Mouse (Mus musculus): ENCODE data around the gene Poldip2. TPM values are rescaled to one million over a fixed set of nuclear protein-coding genes. Genes with fewer than 3 reads are reported as not detected.
A peak's percentile ranks its signal among the peaks of the same experiment; 100 is the strongest.

Poldip2 gene
- total RNA-seq (2021) = 100 to 1,000 TPM; 115 to 118 TPM
- long read RNA-seq, experiment 1, transcript Poldip2-201 (11 exons, 2,054 nt) = major isoform, 112 of 178 reads
- long read RNA-seq, experiment 1, partial matches to known transcripts = 2 of 178 reads
- long read RNA-seq, experiment 1, other reads (novel, unspliced or antisense) = 63 of 178 reads
- long read RNA-seq, experiment 2, transcript Poldip2-201 (11 exons, 2,054 nt) = major isoform, 59 of 112 reads
- long read RNA-seq, experiment 2, partial matches to known transcripts = 6 of 112 reads
- long read RNA-seq, experiment 2, other reads (novel, unspliced or antisense) = 44 of 112 reads

- TF ChIP-seq CTCF (IDR thresholded peaks at IDR 0.05) = no peak
- intact Hi-C loops (cut with DNase I) = loop anchor here (2.0 kb wide), 1 partner anchor 25 kb away; the partner anchor contains the start of genes Ift20 and Tnfaip1
Measured at GRCm38 (mm10) chr11:78512025-78512957, at the start of gene Poldip2, which contains the start of gene Tmem199. TSS of gene Poldip2 (plus strand) at chr11:78512193. TSS of gene Tmem199 (minus strand) at chr11:78512172.

GRCm38 (mm10) chr11:78462669-78463068 is 49.3 kb upstream of the Poldip2 start:
- no peak for TF ChIP-seq CTCF (IDR thresholded peaks at IDR 0.05)
- no peak overlapping the region for H3K27ac ChIP-seq
- intact Hi-C loops (cut with DNase I) = no loop called here
- no peak overlapping the region for H3K4me3 ChIP-seq
- DNase-seq (ENCODE audit: extremely low spot score in 1 of 2, low spot score in 2 of 2) = no peak

More at GRCm38 (mm10) chr11:78512025-78512957, at the start of gene Poldip2, which contains the start of gene Tmem199:
- DNase-seq (ENCODE audit: extremely low spot score in 1 of 2, low spot score in 2 of 2) = peak; percentile 88 to 90
- H3K27ac ChIP-seq = peak within 1 kb of the TSS; percentile 94
- H3K4me3 ChIP-seq = peak within 1 kb of the TSS; percentile 64

- no peak overlapping the region for H3K27ac ChIP-seq
- DNase-seq (ENCODE audit: extremely low spot score in 1 of 2, low spot score in 2 of 2) = no peak
- TF ChIP-seq CTCF (IDR thresholded peaks at IDR 0.05) = no peak
- H3K4me3 ChIP-seq = no peak overlapping the region
- intact Hi-C loops (cut with DNase I) = no loop called here
Measured at GRCm38 (mm10) chr11:78463286-78464036, 48.5 kb upstream of the Poldip2 start.

- Histone ChIP-seq H3K4me3 (peak overlapping the region; percentile 80), H3K27ac (peak overlapping the region; percentile 8; the same call in 1 of the 2 replicates)
- intact Hi-C loops (cut with DNase I) = no loop called here
- DNase-seq (ENCODE audit: extremely low spot score in 1 of 2, low spot score in 2 of 2) = no peak
- no peak for TF ChIP-seq CTCF (IDR thresholded peaks at IDR 0.05)
Measured at GRCm38 (mm10) chr11:78465116-78465515, 46.9 kb upstream of the Poldip2 start.

GRCm38 (mm10) chr11:78465568-78466180 is 46.3 kb upstream of the Poldip2 start, which contains the start of gene Slc46a1:
TSS of gene Slc46a1 (plus strand) at chr11:78465697.
- Histone ChIP-seq H3K4me3 (peak within 1 kb of the TSS; percentile 80), H3K27ac (peak within 1 kb of the TSS; percentile 86)
- peak; percentile 72 to 79 for DNase-seq (ENCODE audit: extremely low spot score in 1 of 2, low spot score in 2 of 2)
- TF ChIP-seq CTCF (IDR thresholded peaks at IDR 0.05) = no peak
- intact Hi-C loops (cut with DNase I) = no loop called here

GRCm38 (mm10) chr11:78466242-78466912 is 45.6 kb upstream of the Poldip2 start:
- no peak for DNase-seq (ENCODE audit: extremely low spot score in 1 of 2, low spot score in 2 of 2)
- Histone ChIP-seq H3K4me3 (peak overlapping the region; percentile 80), H3K27ac (peak overlapping the region; percentile 86)
- intact Hi-C loops (cut with DNase I) = no loop called here
- TF ChIP-seq CTCF (IDR thresholded peaks at IDR 0.05) = no peak

- no peak for TF ChIP-seq CTCF (IDR thresholded peaks at IDR 0.05)
- no peak overlapping the region for H3K27ac ChIP-seq
- H3K4me3 ChIP-seq = no peak overlapping the region
- DNase-seq (ENCODE audit: extremely low spot score in 1 of 2, low spot score in 2 of 2) = no peak
- intact Hi-C loops (cut with DNase I) = no loop called here
Measured at GRCm38 (mm10) chr11:78467515-78467914, 44.5 kb upstream of the Poldip2 start.

- TF ChIP-seq CTCF (IDR thresholded peaks at IDR 0.05) = no peak
- no peak for DNase-seq (ENCODE audit: extremely low spot score in 1 of 2, low spot score in 2 of 2)
- intact Hi-C loops (cut with DNase I) = no loop called here
- no peak overlapping the region for H3K4me3 ChIP-seq
- no peak overlapping the region for H3K27ac ChIP-seq
Measured at GRCm38 (mm10) chr11:78467932-78468331, 44.1 kb upstream of the Poldip2 start.

- no peak overlapping the region for H3K27ac ChIP-seq
- no peak for DNase-seq (ENCODE audit: extremely low spot score in 1 of 2, low spot score in 2 of 2)
- intact Hi-C loops (cut with DNase I) = no loop called here
Measured at GRCm38 (mm10) chr11:78471326-78472103, 40.5 kb upstream of the Poldip2 start.

GRCm38 (mm10) chr11:78475289-78475688 is 36.7 kb upstream of the Poldip2 start:
- no peak for DNase-seq (ENCODE audit: extremely low spot score in 1 of 2, low spot score in 2 of 2)
- H3K4me3 ChIP-seq = no peak overlapping the region
- TF ChIP-seq CTCF (IDR thresholded peaks at IDR 0.05) = no peak
- no peak overlapping the region for H3K27ac ChIP-seq
- intact Hi-C loops (cut with DNase I) = no loop called here

More at GRCm38 (mm10) chr11:78471326-78472103, 40.5 kb upstream of the Poldip2 start:
- TF ChIP-seq CTCF (IDR thresholded peaks at IDR 0.05) = no peak
- no peak overlapping the region for H3K4me3 ChIP-seq
